10 mouse cellular contexts compared by ENCODE assay signal in the genomic region with DNA sequence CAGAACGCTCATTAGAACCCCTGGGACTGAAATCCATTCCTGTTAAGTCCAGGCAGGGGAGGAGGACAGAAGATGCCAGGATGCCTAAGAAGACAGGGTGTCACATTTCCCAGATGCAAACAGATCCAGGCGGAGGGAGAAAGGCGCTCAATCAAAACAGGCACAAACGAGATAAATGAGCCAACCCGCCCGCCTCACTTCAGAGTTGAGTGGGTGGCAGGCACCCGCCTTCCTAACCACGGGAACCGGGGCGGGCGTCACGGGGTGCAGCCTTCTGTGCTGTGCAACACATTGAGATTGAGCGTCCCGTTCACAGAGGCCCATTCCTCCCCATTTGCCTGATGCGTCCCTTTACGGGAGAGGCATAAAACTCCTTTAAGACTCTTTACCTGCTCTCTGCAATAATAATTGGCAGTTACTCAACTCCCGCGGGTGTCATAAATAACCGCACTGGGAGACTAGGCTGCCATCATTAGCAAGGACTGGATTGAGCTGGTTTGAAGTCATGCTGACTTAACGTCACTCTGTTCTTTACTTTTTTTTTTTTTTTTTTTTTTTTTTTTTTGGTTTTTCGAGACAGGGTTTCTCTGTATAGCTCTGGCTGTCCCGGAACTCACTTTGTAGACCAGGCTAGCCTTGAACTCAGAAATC. TPM values are rescaled to one million over a fixed set of nuclear protein-coding genes. Genes with fewer than 3 reads are reported as not detected.
DNase-seq lines count a peak whose midpoint lies in the region; ATAC-seq lines count a peak whose summit lies in the region.
"Had no signal": no experiment of that assay in that cellular context is flagged by ENCODE, and none has a peak within 500 bp of the region (broad histone marks: within the 10 kb centered on the region; RNA-seq: fewer than 3 reads in every experiment).

No protein-coding gene starts in this region.

- H3K9me3 ChIP-seq in kidney, embryonic 14.5 days (ENCODE audit: control insufficient read depth, low read length) = no peaks in the 10 kb centered on the region
- no peaks in the 10 kb centered on the region for H3K9me3 ChIP-seq in limb, embryonic 10.5 days (replicated peaks)
- H3K9me3 ChIP-seq: hindbrain, embryonic 10.5 days had no signal

- ATAC-seq in kidney, embryonic 14.5 days (ENCODE audit: low FRiP score, low TSS enrichment) = peak; percentile 76

- no peak overlapping the region for H3K9ac ChIP-seq in kidney, embryonic 14.5 days (ENCODE audit: low read depth, low read length)

- H3K27me3 ChIP-seq in kidney, embryonic 14.5 days (ENCODE audit: control insufficient read depth, insufficient read depth, low read length) = 0 out of 2 replicates have a peak, but pooled peaks cover 4% of the 10 kb centered on the region
- H3K27me3 ChIP-seq in limb, embryonic 10.5 days (ENCODE audit: low read depth, poor library complexity, severe bottlenecking) = peaks cover 25% of the 10 kb centered on the region; the same call in 1 of the 2 replicates

- H3K4me1 ChIP-seq in kidney, embryonic 14.5 days (ENCODE audit: control insufficient read depth, insufficient read depth, low read length) = no peaks in the 10 kb centered on the region
- H3K4me1 ChIP-seq in limb, embryonic 10.5 days = peaks cover 6% of the 10 kb centered on the region; the same call in 1 of the 2 replicates
- H3K4me1 ChIP-seq: hindbrain, embryonic 10.5 days had no signal

- DNase-seq in kidney, postnatal 25 days = no peak
- DNase-seq in MN1 (ENCODE audit: low spot score) = peak; percentile 68
- DNase-seq in hindlimb bud, embryonic 11.5 days (ENCODE audit: extremely low spot score, low read depth, low spot score) = peak; percentile 10
- DNase-seq in limb, embryonic 10.5 days (ENCODE audit: low spot score) = peak; percentile 33
- no peak for DNase-seq in urinary bladder, postnatal 4 days (ENCODE audit: low spot score in 2 of 2)
- no peak for DNase-seq in gastrocnemius, adult 18-20 months (ENCODE audit: low spot score)
- DNase-seq in adrenal gland, postnatal 4 days (ENCODE audit: low spot score in 2 of 2) = no peak
- DNase-seq: retina, postnatal 1 day had no signal

- H3K36me3 ChIP-seq in kidney, embryonic 14.5 days (ENCODE audit: control insufficient read depth, insufficient read depth, low read length) = no peaks in the 10 kb centered on the region
- no peaks in the 10 kb centered on the region for H3K36me3 ChIP-seq in limb, embryonic 10.5 days
- H3K36me3 ChIP-seq: hindbrain, embryonic 10.5 days had no signal

- WGBS in kidney, embryonic 14.5 days = 15% methylated on average over 22 of the region's 22 CpGs
- WGBS in limb, embryonic 10.5 days = 36% methylated on average over 22 of the region's 22 CpGs

- no peak overlapping the region for H3K4me3 ChIP-seq in kidney, embryonic 14.5 days (ENCODE audit: low read length)
- H3K4me3 ChIP-seq in limb, embryonic 10.5 days = no peak overlapping the region
- H3K4me3 ChIP-seq: hindbrain, embryonic 10.5 days had no signal

- H3K4me2 ChIP-seq in kidney, embryonic 14.5 days (replicated peaks; ENCODE audit: low read depth, low read length) = no peak overlapping the region; the same call in 1 of the 2 replicates

- H3K27ac ChIP-seq in kidney, embryonic 14.5 days (ENCODE audit: low read depth, low read length) = no peak overlapping the region
- H3K27ac ChIP-seq in limb, embryonic 10.5 days = no peak overlapping the region
- H3K27ac ChIP-seq: hindbrain, embryonic 10.5 days had no signal

RNA-seq across cellular contexts. Expression of gene Zfand2a, which starts 10.8 kb away (rescaled TPM):
- polyA plus RNA-seq in kidney, embryonic 14.5 days (2014; fragmentation: Nextera tagmentation; extraction: Ambion mirVana) = 6.2 and 6.8 TPM in 2 replicates
- polyA plus RNA-seq in limb, embryonic 10.5 days (2016; fragmentation: Nextera tagmentation; extraction: Ambion mirVana) = 12.5 and 12.8 TPM in 2 replicates
- total RNA-seq in gastrocnemius, adult 18-20 months (2021) = 10 to 100 TPM in 1 of 2 experiments, 1 to 10 TPM in 1; 7.6 to 12.0 TPM
- 10 to 100 TPM; 26.7 to 29.7 TPM for total RNA-seq in adrenal gland, postnatal 4 days (2021)

RNA-seq across cellular contexts. Expression of gene 3110082I17Rik, which starts 34.8 kb away (rescaled TPM):
- 31.6 and 40.6 TPM in 2 replicates for polyA plus RNA-seq in kidney, embryonic 14.5 days (2014; fragmentation: Nextera tagmentation; extraction: Ambion mirVana)
- 51.6 and 60.2 TPM in 2 replicates for polyA plus RNA-seq in limb, embryonic 10.5 days (2016; fragmentation: Nextera tagmentation; extraction: Ambion mirVana)
- total RNA-seq in gastrocnemius, adult 18-20 months (2021) = 10 to 100 TPM in 1 of 2 experiments, 1 to 10 TPM in 1; 9.6 to 10.4 TPM
- total RNA-seq in adrenal gland, postnatal 4 days (2021) = 10 to 100 TPM; 18.8 to 19.7 TPM

RNA-seq across cellular contexts. Expression of gene Uncx, which starts 48.1 kb away (rescaled TPM):
- 130 and 131 TPM in 2 replicates for polyA plus RNA-seq in kidney, embryonic 14.5 days (2014; fragmentation: Nextera tagmentation; extraction: Ambion mirVana)
- 0.50 and 1.1 TPM in 2 replicates for polyA plus RNA-seq in limb, embryonic 10.5 days (2016; fragmentation: Nextera tagmentation; extraction: Ambion mirVana)
- total RNA-seq in gastrocnemius, adult 18-20 months (2021) = not detected
- total RNA-seq in adrenal gland, postnatal 4 days (2021) = 1 to 10 TPM in 1 of 2 experiments, under 1 TPM in 1; 0.42 to 3.8 TPM

Comparison
In these comparisons a context has a peak if more than half of its experiments do, and no peak if none do; other contexts are left out.
1. DNase-seq: peak in MN1 (single experiment), hindlimb bud, embryonic 11.5 days (single experiment) and limb, embryonic 10.5 days (single experiment); none in kidney, postnatal 25 days (0 of 2), urinary bladder, postnatal 4 days (0 of 2), gastrocnemius, adult 18-20 months (single experiment) and adrenal gland, postnatal 4 days (0 of 2).